Mouse (Mus musculus) MEL (cell line): Measurements from ENCODE around the gene Fancc. TPM values are rescaled to one million over a fixed set of nuclear protein-coding genes. Genes with fewer than 3 reads are reported as not detected.

Experiments used
- DNase-seq: peaks from one replicate; pipeline ENCODE4 v3.0.0; 2011; ENCODE audit warnings: low read depth, low spot score
- H3K27ac ChIP-seq: 2 replicates; pipeline ENCODE4 v1.5.1; 2012; ENCODE audit warnings: low read depth, mild to moderate bottlenecking, control low read depth, low read length, moderate library complexity; ENCODE audit not compliant: control insufficient read depth
- H3K27me3 ChIP-seq, 2 experiments: fragments of 150-350 bp in 1 of 2; sonication (generic) in 1 of 2; 2 replicates each; pipeline ENCODE4 v1.6.1; 2012; ENCODE audit warnings: low read length in 2 of 2, mild to moderate bottlenecking in 2 of 2, improper control_type of control experiment in 1 of 2, moderate library complexity in 1 of 2; ENCODE audit not compliant: insufficient read depth in 2 of 2, control insufficient read depth in 1 of 2
- H3K36me3 ChIP-seq, 2 experiments: 2 replicates each; pipeline ENCODE4 v1.6.1; 2012 to 2014; ENCODE audit warnings: low read length in 2 of 2, improper control_type of control experiment in 1 of 2, inconsistent platforms in 1 of 2, mild to moderate bottlenecking in 1 of 2; ENCODE audit not compliant: insufficient read depth in 2 of 2, control insufficient read depth in 1 of 2
- H3K4me1 ChIP-seq, 2 experiments: fragments of 150-350 bp in 1 of 2; sonication (generic) in 1 of 2; 2 replicates each; pipeline ENCODE4 v1.6.1; 2012; ENCODE audit warnings: low read length in 2 of 2, improper control_type of control experiment in 1 of 2, mild to moderate bottlenecking in 1 of 2; ENCODE audit not compliant: insufficient read depth in 2 of 2, control insufficient read depth in 1 of 2
- H3K4me3 ChIP-seq, 2 experiments: fragments of 150-350 bp in 1 of 2; sonication (generic) in 1 of 2; 2 replicates each; pipeline ENCODE4 v1.5.1; 2012; ENCODE audit warnings: low read depth in 2 of 2, low read length in 2 of 2, mild to moderate bottlenecking in 2 of 2, moderate library complexity in 2 of 2, control low read depth in 1 of 2, improper control_type of control experiment in 1 of 2; ENCODE audit not compliant: control insufficient read depth in 1 of 2, insufficient read depth in 1 of 2
- H3K79me2 ChIP-seq: 2 replicates; pipeline ENCODE4 v1.6.1; 2012; ENCODE audit warnings: mild to moderate bottlenecking, low read length, moderate library complexity; ENCODE audit not compliant: control insufficient read depth, poor library complexity, insufficient read depth
- H3K9ac ChIP-seq: 2 replicates; pipeline ENCODE4 v1.6.1; 2012; ENCODE audit warnings: low read depth, mild to moderate bottlenecking, control low read depth, low read length, moderate library complexity; ENCODE audit not compliant: control insufficient read depth, poor library complexity, severe bottlenecking
- H3K9me3 ChIP-seq: fragments of 150-350 bp; sonication (generic); replicated peaks from 2 replicates; pipeline ENCODE4 v1.6.1; 2012; ENCODE audit warnings: mild to moderate bottlenecking, low read length, improper control_type of control experiment, moderate library complexity; ENCODE audit not compliant: insufficient read depth
- BHLHE40 ChIP-seq: IDR thresholded peaks from 2 replicates; pipeline ENCODE4 v1.6.1; 2012; ENCODE audit warnings: low read depth, mild to moderate bottlenecking, inconsistent platforms, low read length, improper control_type of control experiment, borderline replicate concordance
- CHD1 ChIP-seq: IDR thresholded peaks from 2 replicates; pipeline ENCODE4 v1.6.1; 2012; ENCODE audit warnings: low read depth, mild to moderate bottlenecking, inconsistent platforms, low read length, improper control_type of control experiment
- CHD2 ChIP-seq: IDR thresholded peaks from 2 replicates; pipeline ENCODE4 v1.6.1; 2011; ENCODE audit warnings: low read length, improper control_type of control experiment
- CTCF ChIP-seq, 3 experiments: IDR thresholded peaks in 2 of 3; conservative IDR thresholded peaks in 1 of 3; 2 replicates each; pipeline ENCODE4 v1.5.1; 2011 to 2012; ENCODE audit warnings: low read length in 3 of 3, low read depth in 2 of 3, mild to moderate bottlenecking in 2 of 3, improper control_type of control experiment in 1 of 3, inconsistent platforms in 1 of 3, mixed read lengths in 1 of 3, moderate library complexity in 1 of 3; ENCODE audit not compliant: control insufficient read depth in 1 of 3, insufficient read depth in 1 of 3, poor library complexity in 1 of 3, severe bottlenecking in 1 of 3
- ELF1 ChIP-seq: IDR thresholded peaks from 2 replicates; pipeline ENCODE4 v1.6.1; 2014; ENCODE audit warnings: low read depth, mild to moderate bottlenecking, inconsistent platforms, low read length, improper control_type of control experiment, moderate library complexity
- ETS1 ChIP-seq: IDR thresholded peaks from 2 replicates; pipeline ENCODE4 v1.6.1; 2012; ENCODE audit warnings: low read depth, mild to moderate bottlenecking, inconsistent platforms, low read length, improper control_type of control experiment, moderate library complexity
- GABPA ChIP-seq: IDR thresholded peaks from 2 replicates; pipeline ENCODE4 v1.6.1; 2012; ENCODE audit warnings: low read depth, mild to moderate bottlenecking, inconsistent platforms, low read length, improper control_type of control experiment, moderate library complexity
- JUND ChIP-seq: IDR thresholded peaks from 2 replicates; pipeline ENCODE4 v1.6.1; 2011; ENCODE audit warnings: low read depth, mild to moderate bottlenecking, improper control_type of control experiment, low read length
- KAT2A ChIP-seq: conservative IDR thresholded peaks from 2 replicates; pipeline ENCODE4 v1.6.1; 2012; ENCODE audit warnings: low read depth, low read length, improper control_type of control experiment, inconsistent platforms
- MAX ChIP-seq: IDR thresholded peaks from 2 replicates; pipeline ENCODE4 v1.6.1; 2011; ENCODE audit warnings: low read length, improper control_type of control experiment
- MAZ ChIP-seq: IDR thresholded peaks from 2 replicates; pipeline ENCODE4 v1.6.1; 2012; ENCODE audit warnings: low read depth, mild to moderate bottlenecking, inconsistent platforms, low read length, improper control_type of control experiment
- MXI1 ChIP-seq: IDR thresholded peaks from 2 replicates; pipeline ENCODE4 v1.6.1; 2011; ENCODE audit warnings: mild to moderate bottlenecking, low read depth, low read length, improper control_type of control experiment
- POLR2A ChIP-seq, 2 experiments: IDR thresholded peaks; 2 replicates each; pipeline ENCODE4 v1.6.1; 2011 to 2012; ENCODE audit warnings: low read length in 2 of 2, mild to moderate bottlenecking in 2 of 2, control low read depth in 1 of 2, improper control_type of control experiment in 1 of 2, low read depth in 1 of 2, moderate library complexity in 1 of 2; ENCODE audit not compliant: control insufficient read depth in 1 of 2, insufficient read depth in 1 of 2, poor library complexity in 1 of 2
- POLR2AphosphoS2 ChIP-seq: IDR thresholded peaks from 2 replicates; pipeline ENCODE4 v1.6.1; 2011; ENCODE audit warnings: low read length, improper control_type of control experiment
- POLR2AphosphoS5 ChIP-seq: IDR thresholded peaks from 2 replicates; pipeline ENCODE4 v1.6.1; 2012; ENCODE audit warnings: low read depth, borderline replicate concordance, mild to moderate bottlenecking, inconsistent platforms, low read length, moderate library complexity, mixed read lengths
- SMC3 ChIP-seq: IDR thresholded peaks from 2 replicates; pipeline ENCODE4 v1.6.1; 2011; ENCODE audit warnings: low read depth, low read length, improper control_type of control experiment
- TAL1 ChIP-seq: IDR thresholded peaks from 2 replicates; pipeline ENCODE4 v1.6.1; 2012; ENCODE audit warnings: mild to moderate bottlenecking, inconsistent platforms, low read length, moderate library complexity, mixed read lengths
- TBP ChIP-seq: IDR thresholded peaks from 2 replicates; pipeline ENCODE4 v1.8.0; 2011; ENCODE audit warnings: low read depth, low read length, improper control_type of control experiment
- UBTF ChIP-seq: IDR thresholded peaks from 2 replicates; pipeline ENCODE4 v1.6.1; 2012; ENCODE audit warnings: low read depth, mild to moderate bottlenecking, inconsistent platforms, low read length, improper control_type of control experiment, moderate library complexity, borderline replicate concordance; ENCODE audit not compliant: insufficient read depth
- USF1 ChIP-seq: IDR thresholded peaks from 2 replicates; pipeline ENCODE4 v1.6.1; 2014; ENCODE audit warnings: low read depth, mild to moderate bottlenecking, inconsistent platforms, low read length, improper control_type of control experiment, moderate library complexity
- USF2 ChIP-seq, 2 experiments: IDR thresholded peaks; 2 replicates each; pipeline ENCODE4 v1.6.1; 2011 to 2012; ENCODE audit warnings: improper control_type of control experiment in 2 of 2, low read length in 2 of 2, borderline replicate concordance in 1 of 2, inconsistent platforms in 1 of 2, low read depth in 1 of 2, mild to moderate bottlenecking in 1 of 2; ENCODE audit not compliant: insufficient read depth in 1 of 2
- ZC3H11A ChIP-seq: IDR thresholded peaks from 2 replicates; pipeline ENCODE4 v1.6.1; 2012; ENCODE audit warnings: low read depth, mild to moderate bottlenecking, inconsistent platforms, low read length, improper control_type of control experiment
- ZMIZ1 ChIP-seq: IDR thresholded peaks from 2 replicates; pipeline ENCODE4 v1.6.1; 2012; ENCODE audit warnings: low read depth, mild to moderate bottlenecking, inconsistent platforms, low read length, improper control_type of control experiment, moderate library complexity
- ZNF384 ChIP-seq: IDR thresholded peaks from 2 replicates; pipeline ENCODE4 v1.6.1; 2012; ENCODE audit warnings: low read depth, mild to moderate bottlenecking, inconsistent platforms, low read length, improper control_type of control experiment
- polyA plus RNA-seq, 2 experiments: library from polyadenylated mRNA; stranded (reverse) in 1 of 2; unstranded in 1 of 2; fragments of >175 nt in 1 of 2; fragments of >200 nt in 1 of 2; gene quantifications; 2 replicates each; pipeline versions ENCODE4 v1.2.1 to v1.2.4; 2012; ENCODE audit warnings: low replicate concordance in 2 of 2, low read depth in 1 of 2; ENCODE audit not compliant: insufficient read length in 2 of 2, insufficient read depth in 1 of 2, missing spikeins in 1 of 2
- total RNA-seq: library from RNA; depleted of rRNA; stranded (reverse); fragments of 300-350 nt; gene quantifications from 2 replicates; pipeline ENCODE4 v1.2.3, GENCODE M21; 2012

Fancc gene
- total and polyA plus RNA-seq, 3 experiments = 4.0 to 5.5 TPM; not detected in 1

DNA sequence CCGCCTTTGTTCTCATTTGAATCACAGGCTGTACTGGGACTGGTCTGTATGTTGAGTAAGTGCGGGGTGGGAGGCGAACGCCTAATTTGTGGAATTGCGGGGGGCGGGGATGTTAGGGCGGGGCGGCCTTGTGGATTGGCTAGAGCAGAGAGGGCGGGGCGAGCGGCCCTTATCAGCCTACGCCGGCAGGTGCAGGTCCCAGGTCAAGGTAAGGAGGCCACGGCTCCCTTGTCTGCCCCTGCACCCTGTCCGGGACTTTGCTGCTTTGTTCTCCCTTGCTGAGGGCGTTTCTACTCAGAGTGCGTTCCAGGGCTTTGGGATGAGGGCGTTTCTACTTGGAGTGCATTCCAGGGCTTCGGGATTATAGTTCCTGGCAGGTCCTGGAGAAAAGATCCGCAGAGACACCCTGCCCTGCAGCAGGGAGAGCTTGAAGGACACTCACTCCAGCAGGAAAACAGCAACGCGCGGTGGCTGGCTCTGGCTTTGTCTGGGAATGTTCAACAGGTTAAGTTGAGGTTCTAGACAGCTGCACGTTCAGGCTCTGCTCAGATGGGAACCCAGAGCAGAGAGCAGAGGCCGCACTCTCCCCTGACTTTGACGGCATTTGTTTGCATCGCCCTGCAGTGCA lies 224.4 kb downstream of the Fancc start:
- H3K27ac ChIP-seq = no peak overlapping the region
- H3K9ac ChIP-seq = no peak overlapping the region
- no peaks in the 10 kb centered on the region; a peak in 3 of 4 replicates for H3K36me3 ChIP-seq
- no peaks in the 10 kb centered on the region for H3K27me3 ChIP-seq
- no peaks in the 10 kb centered on the region for H3K79me2 ChIP-seq
- no peak overlapping the region for H3K4me3 ChIP-seq
- no peaks in the 10 kb centered on the region for H3K4me1 ChIP-seq
- no peaks in the 10 kb centered on the region for H3K9me3 ChIP-seq
- DNase-seq = no peak
- no peak for TF ChIP-seq USF1
- no peak for TF ChIP-seq POLR2AphosphoS5
- TF ChIP-seq BHLHE40 = no peak
- TF ChIP-seq ZMIZ1 = no peak
- no peak for TF ChIP-seq TAL1
- TF ChIP-seq MAZ = no peak
- TF ChIP-seq MXI1 = no peak
- no peak for TF ChIP-seq KAT2A
- TF ChIP-seq POLR2A (IDR thresholded peaks at IDR 0.05; ENCODE audit: control insufficient read depth in 1 of 2, insufficient read depth in 1 of 2, low read depth in 1 of 2, low read length in 2 of 2, poor library complexity in 1 of 2) = no peak
- TF ChIP-seq CHD1 = no peak
- TF ChIP-seq USF2 (IDR thresholded peaks at IDR 0.05; ENCODE audit: borderline replicate concordance in 1 of 2, insufficient read depth in 1 of 2, low read depth in 1 of 2, low read length in 2 of 2) = no peak
- TF ChIP-seq CTCF (IDR thresholded peaks at IDR 0.05 in 2 of 3, conservative IDR thresholded peaks at IDR 0.05 in 1 of 3; ENCODE audit: control insufficient read depth in 1 of 3, insufficient read depth in 1 of 3, low read depth in 2 of 3, low read length in 3 of 3, poor library complexity in 1 of 3, severe bottlenecking in 1 of 3) = no peak
- no peak for TF ChIP-seq ELF1
- no peak for TF ChIP-seq ZNF384
- no peak for TF ChIP-seq ZC3H11A
- no peak for TF ChIP-seq JUND
- TF ChIP-seq ETS1 = no peak
- no peak for TF ChIP-seq TBP
- TF ChIP-seq UBTF = no peak

- Histone ChIP-seq H3K9ac (no peak overlapping the region), H3K9me3 (no peaks in the 10 kb centered on the region), H3K4me1 (no peaks in the 10 kb centered on the region), H3K27ac (no peak overlapping the region), H3K27me3 (no peaks in the 10 kb centered on the region), H3K36me3 (no peaks in the 10 kb centered on the region; a peak in 3 of 4 replicates), H3K4me3 (no peak overlapping the region), H3K79me2 (no peaks in the 10 kb centered on the region)
- no peak for DNase-seq
- TF ChIP-seq TAL1 = no peak
- no peak for TF ChIP-seq MAX
- TF ChIP-seq ZMIZ1 = no peak
- no peak for TF ChIP-seq ELF1
- no peak for TF ChIP-seq CHD2
- no peak for TF ChIP-seq POLR2AphosphoS2
- TF ChIP-seq BHLHE40 = no peak
- no peak for TF ChIP-seq SMC3
- no peak for TF ChIP-seq GABPA
- TF ChIP-seq ETS1 = no peak
Observed at GRCm38 (mm10) chr13:63272017-63272601, 225.0 kb downstream of the Fancc start.
